Mouse (Mus musculus) megakaryocyte-erythroid progenitor cell, adult 5-6 weeks (primary cell): ENCODE results near the gene Fosl2. TPM values are rescaled to one million over a fixed set of nuclear protein-coding genes. Genes with fewer than 3 reads are reported as not detected.
A peak's percentile ranks its signal among the peaks of the same experiment; 100 is the strongest.
"Not testable (repeated sequence)": the region's sequence is repeated elsewhere in the genome, so short reads cannot be mapped to it uniquely, and the experiment has no call there.

Experiments
- ATAC-seq: replicated peaks from 2 replicates; pipeline ENCODE4 v1.8.0; 2016; ENCODE audit warnings: mild to moderate bottlenecking, inconsistent platforms; ENCODE audit not compliant: severe bottlenecking, poor library complexity, low FRiP score, low TSS enrichment
- total RNA-seq, 2 experiments: library from RNA; stranded (forward) in 1 of 2; stranded (reverse) in 1 of 2; fragments of 200-1000, 215-1000 nt in 1 of 2; fragments of >200 nt in 1 of 2; fragmentation: Nextera tagmentation in 1 of 2; gene quantifications; 2 replicates each; pipeline ENCODE4 v1.2.3; 2014 to 2017

Gene Fosl2
- total RNA-seq, 2 experiments from 2014 or later = 3.4 to 6.8 TPM

DNA sequence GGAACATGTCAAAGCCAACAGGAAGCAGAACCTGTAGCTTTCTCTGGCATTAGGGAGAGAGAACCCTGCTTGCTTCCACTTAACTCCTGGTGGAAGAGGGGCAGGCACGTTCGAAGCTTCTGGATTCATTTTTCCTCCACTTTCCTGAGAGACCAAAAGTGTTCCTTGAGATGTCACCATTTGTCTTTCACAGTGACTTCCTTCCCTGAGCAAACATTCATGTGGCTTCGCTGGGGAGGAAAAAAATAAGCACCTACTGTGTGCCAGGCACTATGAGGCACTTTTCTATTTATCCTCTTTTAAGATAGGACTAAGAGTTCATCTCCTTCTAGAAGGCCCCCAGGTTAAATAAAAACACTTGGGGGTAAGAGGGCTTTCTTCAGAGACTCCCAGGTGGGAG lies 20.3 kb downstream of the Fosl2 start:
- ATAC-seq = no peak

DNA sequence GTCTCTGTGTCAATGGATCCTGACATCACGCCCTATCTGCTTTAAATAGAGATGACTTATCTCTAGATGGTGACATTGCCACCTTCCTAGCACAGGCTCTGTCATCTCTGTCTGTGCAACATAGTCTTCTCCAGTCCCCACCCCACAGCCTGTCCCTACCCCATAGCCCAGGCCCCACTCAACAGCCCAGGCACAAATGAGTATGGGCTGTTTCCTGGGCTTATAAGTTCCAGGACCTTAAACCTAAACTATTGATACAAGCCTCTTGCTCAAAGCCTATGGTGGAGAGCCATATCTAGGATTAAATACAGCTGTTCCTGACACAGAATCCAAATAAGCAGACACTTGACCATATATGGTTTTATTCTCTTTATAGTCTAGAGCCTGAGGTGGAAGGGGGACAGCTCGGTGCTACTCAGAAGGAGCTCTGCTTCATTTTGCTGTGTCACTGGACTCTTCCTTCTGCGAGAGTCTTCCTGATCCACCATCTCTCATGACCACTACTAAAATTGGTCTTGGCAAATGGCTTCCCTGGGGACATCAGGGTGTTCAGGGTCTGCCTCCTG lies 28.0 kb downstream of the Fosl2 start:
- no peak for ATAC-seq

- ATAC-seq = no peak
Observed at GRCm38 (mm10) chr5:32172188-32172587, 36.6 kb downstream of the Fosl2 start.

DNA sequence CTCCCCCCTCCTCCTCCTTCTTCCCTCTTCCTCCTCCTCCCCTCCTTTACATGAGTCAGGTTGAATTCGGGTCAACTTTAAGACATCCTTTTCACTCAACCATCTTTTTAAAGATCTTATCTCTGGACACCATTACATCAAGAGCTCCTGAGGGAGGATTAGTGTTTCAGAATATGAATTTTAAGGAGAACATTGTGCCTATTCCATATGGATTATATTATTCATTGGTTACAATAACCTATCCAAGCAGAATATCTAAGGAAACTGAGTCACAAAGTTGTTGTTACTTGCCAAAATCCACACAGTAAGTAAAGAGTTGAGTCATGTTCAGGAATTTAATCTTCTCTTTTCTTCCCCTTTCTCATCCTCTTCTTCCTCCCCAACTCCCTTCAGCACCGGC lies 41.2 kb downstream of the Fosl2 start:
- ATAC-seq = no peak

DNA sequence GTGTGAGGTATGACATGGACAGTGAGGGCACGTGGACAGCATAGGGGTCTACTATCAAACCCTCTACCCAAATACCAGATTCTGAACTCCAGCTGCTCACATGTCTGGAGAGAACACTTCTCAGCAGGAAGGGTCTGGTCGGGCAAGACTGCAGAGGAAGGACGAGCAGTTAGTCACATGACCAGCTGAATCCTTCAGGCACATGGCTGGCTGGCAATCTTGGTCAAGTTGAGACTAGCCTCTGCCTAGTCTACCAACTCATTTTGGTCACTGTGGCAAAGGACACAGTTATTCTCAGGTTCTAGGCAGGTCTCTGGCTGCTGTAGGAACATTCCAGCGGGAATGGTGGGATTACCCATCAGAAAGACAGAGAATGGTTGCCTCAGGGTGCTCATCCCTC lies 42.1 kb downstream of the Fosl2 start:
- ATAC-seq = no peak

- not testable (repeated sequence) for ATAC-seq
Observed at GRCm38 (mm10) chr5:32178720-32179119, 43.1 kb downstream of the Fosl2 start.

DNA sequence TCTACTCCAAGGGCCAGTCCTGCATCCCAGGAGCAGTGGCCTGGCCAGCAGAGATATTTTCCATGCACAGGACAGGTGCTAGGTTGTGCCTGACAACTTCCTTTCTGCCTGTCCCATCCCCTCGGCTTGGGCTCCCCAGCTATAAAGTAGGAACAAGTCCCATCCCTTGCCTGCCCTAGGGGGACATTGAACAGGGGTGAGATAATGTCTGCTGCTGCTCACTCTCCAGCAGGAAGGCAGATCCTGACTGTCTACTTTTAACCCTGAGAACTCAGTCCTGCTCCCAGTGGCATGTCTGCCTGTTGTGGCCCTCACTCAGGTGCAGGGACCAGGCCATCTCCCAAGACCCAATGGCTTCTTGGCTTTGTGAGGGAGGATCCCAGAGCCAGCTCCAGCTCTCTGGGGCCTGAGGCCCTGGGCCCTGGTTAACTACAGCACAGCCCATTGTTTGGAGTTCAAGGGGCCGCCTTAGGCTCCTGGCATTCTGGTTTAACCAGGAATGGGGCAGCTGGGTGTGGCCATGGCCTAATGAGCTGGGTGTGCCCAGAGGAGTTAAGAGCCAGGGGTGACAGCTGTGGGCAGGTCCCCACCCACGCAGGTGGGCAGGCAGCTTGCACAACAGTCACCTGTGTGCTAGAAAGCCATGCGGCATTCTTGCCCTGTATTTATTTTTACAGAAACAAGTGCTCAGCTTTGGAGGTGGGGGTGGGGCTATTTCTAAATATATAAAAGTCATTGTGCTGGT lies 47.5 kb downstream of the Fosl2 start:
- no peak for ATAC-seq

GRCm38 (mm10) chr5:32187717-32188116 lies 52.1 kb downstream of the Fosl2 start:
- ATAC-seq = no peak

- ATAC-seq = no peak
Observed at GRCm38 (mm10) chr5:32191259-32191658, 55.7 kb downstream of the Fosl2 start.

GRCm38 (mm10) chr5:32192016-32192845 lies 56.6 kb downstream of the Fosl2 start:
- ATAC-seq = no peak

- ATAC-seq = no peak
Observed at GRCm38 (mm10) chr5:32194236-32194635, 58.6 kb downstream of the Fosl2 start.

GRCm38 (mm10) chr5:32195857-32196609 lies 60.4 kb downstream of the Fosl2 start:
- ATAC-seq = no peak

- ATAC-seq = peak; percentile 88
Observed at GRCm38 (mm10) chr5:32197698-32198097, 62.1 kb downstream of the Fosl2 start.

GRCm38 (mm10) chr5:32199136-32199535 lies 63.5 kb downstream of the Fosl2 start:
- ATAC-seq = no peak

- ATAC-seq = no peak
Observed at GRCm38 (mm10) chr5:32199594-32199993, 64.0 kb downstream of the Fosl2 start.

DNA sequence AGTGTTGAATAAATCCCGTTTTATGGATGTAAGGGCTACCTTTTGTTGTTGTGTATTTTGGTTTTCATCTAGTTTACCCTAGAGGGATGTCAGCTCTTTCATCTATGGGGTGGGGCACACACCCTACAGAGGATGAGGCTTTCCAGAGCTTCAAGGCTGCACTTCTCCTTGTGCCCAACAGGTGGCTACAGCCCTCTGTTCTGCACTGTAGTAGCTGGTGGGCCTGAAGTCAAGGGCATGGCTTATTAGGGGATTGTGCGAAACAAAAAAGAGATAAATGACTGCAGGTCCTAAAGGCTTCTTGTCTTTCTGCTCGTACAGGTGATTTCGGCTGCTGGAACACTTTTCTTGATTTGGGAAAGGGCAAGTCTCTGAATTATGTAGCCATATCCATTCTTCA lies 69.1 kb downstream of the Fosl2 start:
- peak; percentile 79; the same call in 1 of the 2 replicates for ATAC-seq

GRCm38 (mm10) chr5:32206726-32207125 lies 71.1 kb downstream of the Fosl2 start:
- ATAC-seq = no peak
